Mouse (Mus musculus): ENCODE measurements around the gene Tex264. TPM values are rescaled to one million over a fixed set of nuclear protein-coding genes. Genes with fewer than 3 reads are reported as not detected.
A peak's percentile ranks its signal among the peaks of the same experiment; 100 is the strongest.

Gene Tex264
- total RNA-seq, 1 experiment from 2014 or later: 15.2 TPM

GRCm38 (mm10) chr9:106675480-106675879 lies 10.2 kb downstream of the Tex264 start:
- ATAC-seq (ENCODE audit: extremely low read depth, insufficient number of reproducible peaks, low FRiP score, poor library complexity, severe bottlenecking): peak; percentile 62; the same call in 1 of the 2 replicates

DNA sequence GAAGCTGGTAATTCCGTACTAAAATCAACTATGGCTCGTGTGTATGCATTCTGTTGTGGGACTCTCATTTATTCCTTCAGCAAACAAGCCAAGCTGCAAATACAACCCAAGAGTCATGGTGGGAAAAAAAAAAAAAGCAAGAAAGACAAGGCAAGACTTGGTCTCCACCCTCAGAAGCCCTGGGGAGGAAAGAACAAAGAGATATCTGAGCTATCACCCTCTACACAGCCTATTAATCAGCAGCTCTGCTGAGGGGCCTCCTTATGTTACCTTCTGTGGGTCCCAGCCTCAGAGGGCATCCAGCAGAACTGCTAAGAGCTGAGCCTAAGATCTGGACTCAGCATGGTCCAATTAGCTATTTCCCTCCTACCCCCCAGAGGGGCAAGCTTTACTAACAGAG lies 11.9 kb downstream of the Tex264 start:
- no peak for ATAC-seq (ENCODE audit: extremely low read depth, insufficient number of reproducible peaks, low FRiP score, poor library complexity, severe bottlenecking)

DNA sequence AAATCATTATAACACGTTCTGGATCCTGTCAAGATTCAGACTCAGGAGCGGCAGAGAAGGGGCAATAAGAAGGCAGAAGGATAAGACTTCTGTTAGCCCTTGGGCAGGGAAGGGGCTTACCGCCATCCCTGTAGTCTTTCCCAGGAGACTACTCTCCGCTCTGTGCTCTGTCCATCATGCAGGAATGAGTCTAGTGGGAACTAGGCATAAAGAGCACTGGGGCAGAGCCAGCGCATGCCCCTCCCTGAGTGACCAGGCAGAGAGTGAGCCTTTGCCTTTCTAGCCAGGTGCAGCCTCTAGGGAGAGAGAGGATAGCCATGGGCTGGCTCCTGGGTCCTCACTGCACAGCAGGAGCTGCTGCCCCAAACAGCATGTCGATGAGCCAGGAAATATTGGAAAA lies 20.9 kb downstream of the Tex264 start:
- ATAC-seq (ENCODE audit: extremely low read depth, insufficient number of reproducible peaks, low FRiP score, poor library complexity, severe bottlenecking): no peak

DNA sequence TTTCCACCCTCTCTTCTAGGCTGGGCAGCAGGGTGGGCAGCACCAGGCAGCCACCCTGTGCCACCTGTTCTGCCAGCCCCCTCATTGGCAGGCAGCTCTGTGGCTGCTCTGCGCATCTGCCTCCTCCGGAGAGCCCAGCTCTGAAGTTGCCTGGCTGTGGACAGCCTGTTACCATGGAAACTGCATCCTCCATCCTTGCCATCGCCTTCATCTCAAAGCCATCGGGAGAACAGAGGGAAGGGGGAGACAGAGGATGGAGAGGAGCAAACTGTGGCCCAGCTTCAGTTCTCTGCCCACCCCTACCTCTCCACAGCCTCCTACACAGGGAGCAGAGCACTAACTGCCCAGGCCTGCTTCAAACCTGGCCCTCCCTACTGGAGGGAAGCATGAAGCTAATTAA lies 21.3 kb downstream of the Tex264 start:
- ATAC-seq (ENCODE audit: extremely low read depth, insufficient number of reproducible peaks, low FRiP score, poor library complexity, severe bottlenecking): no peak

- no peak for ATAC-seq (ENCODE audit: extremely low read depth, insufficient number of reproducible peaks, low FRiP score, poor library complexity, severe bottlenecking)
Measured at GRCm38 (mm10) chr9:106663200-106663599, 22.5 kb downstream of the Tex264 start.

GRCm38 (mm10) chr9:106659935-106660334 lies 25.8 kb downstream of the Tex264 start:
- no peak for ATAC-seq (ENCODE audit: extremely low read depth, insufficient number of reproducible peaks, low FRiP score, poor library complexity, severe bottlenecking)

- no peak for ATAC-seq (ENCODE audit: extremely low read depth, insufficient number of reproducible peaks, low FRiP score, poor library complexity, severe bottlenecking)
Measured at GRCm38 (mm10) chr9:106659441-106659840, 26.3 kb downstream of the Tex264 start.

- no peak for ATAC-seq (ENCODE audit: extremely low read depth, insufficient number of reproducible peaks, low FRiP score, poor library complexity, severe bottlenecking)
Measured at GRCm38 (mm10) chr9:106657592-106657991, 28.1 kb downstream of the Tex264 start.

GRCm38 (mm10) chr9:106656820-106657219 lies 28.9 kb downstream of the Tex264 start:
- ATAC-seq (ENCODE audit: extremely low read depth, insufficient number of reproducible peaks, low FRiP score, poor library complexity, severe bottlenecking): no peak

DNA sequence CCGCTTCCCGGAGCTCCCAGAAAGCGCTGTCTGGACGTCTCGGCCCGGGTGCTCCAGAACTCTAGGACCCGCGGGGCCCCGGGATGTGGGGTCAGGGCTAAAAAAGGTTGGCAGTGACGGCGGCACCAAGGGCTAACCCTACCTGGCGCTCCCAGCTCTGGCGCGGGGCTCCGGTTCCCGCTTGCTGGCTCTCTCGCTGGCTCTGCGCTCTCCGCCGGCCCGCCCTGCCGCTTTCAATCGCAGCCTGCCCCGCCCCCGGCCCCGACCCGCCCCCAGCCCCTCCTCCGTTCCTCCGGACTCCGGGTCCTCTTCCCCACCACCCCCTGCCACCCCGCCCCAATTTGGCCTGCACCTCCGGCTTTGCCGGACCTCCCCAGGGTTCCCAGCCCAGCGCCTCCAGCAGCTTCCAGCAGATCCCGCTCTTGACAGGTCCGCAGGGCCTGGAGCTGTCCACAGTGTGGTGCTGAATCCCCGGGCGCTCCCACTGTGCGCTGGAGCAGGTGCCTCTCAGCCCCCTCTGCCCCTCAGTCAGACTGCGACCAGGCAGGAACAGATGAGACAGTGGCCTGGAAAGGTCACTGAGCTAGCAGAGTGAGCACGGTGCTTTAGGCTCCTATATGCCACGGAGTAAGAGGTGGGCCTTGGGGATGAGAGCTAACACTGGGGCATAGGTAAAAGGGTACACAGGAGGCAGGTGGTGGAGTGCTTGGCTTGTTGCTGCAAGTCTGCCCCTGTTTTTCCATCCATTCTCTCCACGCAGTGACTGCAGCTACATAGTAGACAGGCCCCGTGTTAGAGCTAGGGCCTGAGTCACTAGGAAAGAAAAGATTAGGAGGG lies 29.6 kb downstream of the Tex264 start, which contains the start of gene Grm2:
Gene Grm2, minus strand, starts transcription at position 199 of the 837 bp plus-strand sequence.
- ATAC-seq (ENCODE audit: extremely low read depth, insufficient number of reproducible peaks, low FRiP score, poor library complexity, severe bottlenecking): no peak

- ATAC-seq (ENCODE audit: extremely low read depth, insufficient number of reproducible peaks, low FRiP score, poor library complexity, severe bottlenecking): no peak
Measured at GRCm38 (mm10) chr9:106652720-106653119, 33.0 kb downstream of the Tex264 start.

DNA sequence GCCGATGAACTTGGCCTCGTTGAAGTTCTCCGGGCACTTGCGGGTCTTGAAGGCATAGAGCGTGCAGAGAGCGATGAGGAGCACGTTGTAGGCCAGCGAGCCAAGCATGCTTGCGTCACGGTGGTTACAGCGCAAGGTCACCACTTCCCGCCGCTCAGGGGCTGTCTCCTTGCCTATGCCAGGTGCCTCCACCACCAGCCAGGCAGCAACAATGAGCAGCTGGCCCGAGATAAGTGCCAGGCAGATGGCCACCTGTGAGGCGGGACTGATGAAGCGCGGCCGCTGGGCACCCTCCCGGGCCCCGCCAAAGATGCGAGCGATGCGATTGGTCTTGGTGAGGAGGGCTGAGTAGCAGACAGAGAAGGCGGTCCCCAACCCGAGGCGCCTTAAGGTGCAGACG lies 38.5 kb downstream of the Tex264 start:
- ATAC-seq (ENCODE audit: extremely low read depth, insufficient number of reproducible peaks, low FRiP score, poor library complexity, severe bottlenecking): no peak

DNA sequence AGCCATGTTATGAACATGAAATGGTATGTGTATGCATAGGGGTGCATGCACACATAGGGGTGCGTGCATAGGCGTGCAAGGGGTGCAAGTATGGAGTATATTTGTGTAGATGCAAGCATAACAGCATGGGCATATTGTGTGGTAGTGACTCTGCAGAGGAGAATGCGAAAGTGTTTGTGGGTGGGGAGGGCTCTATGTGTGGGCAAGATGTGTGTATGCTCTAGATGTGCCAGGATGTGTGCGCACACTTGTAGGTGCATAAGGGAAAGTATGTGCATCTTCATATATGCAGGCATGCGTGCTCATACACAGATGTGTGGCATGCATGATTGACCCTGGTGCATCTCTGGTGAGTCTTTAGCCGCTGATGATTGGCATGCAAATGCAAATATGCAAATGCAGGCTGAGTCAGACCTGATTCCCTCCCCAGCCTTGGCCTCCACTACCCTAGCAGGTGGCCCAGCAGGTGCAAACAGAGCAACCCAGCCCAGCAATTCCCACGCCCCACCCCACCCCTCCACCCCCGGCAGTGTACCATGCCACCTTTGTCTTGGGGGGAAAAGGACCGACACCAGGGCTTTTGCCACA lies 39.9 kb downstream of the Tex264 start:
- ATAC-seq (ENCODE audit: extremely low read depth, insufficient number of reproducible peaks, low FRiP score, poor library complexity, severe bottlenecking): no peak

DNA sequence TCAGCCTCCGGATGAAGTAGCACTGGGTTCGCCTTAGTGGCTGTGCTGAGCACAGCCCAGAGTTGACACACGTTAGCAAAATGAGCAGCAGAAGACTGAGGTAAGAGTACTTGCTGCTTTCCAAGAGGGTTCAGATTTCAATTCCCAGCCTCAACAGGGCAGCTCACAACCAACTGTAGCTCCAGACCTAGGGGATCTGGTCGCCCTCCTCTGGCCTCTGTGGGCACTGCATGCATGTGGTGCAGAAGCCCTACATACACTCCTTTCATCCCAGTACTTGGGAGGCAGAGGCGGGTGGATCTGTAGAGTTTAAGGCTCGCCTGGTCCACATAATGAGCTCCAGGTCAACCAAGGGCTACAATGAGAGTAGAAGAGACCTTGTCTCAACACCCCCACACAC lies 41.9 kb downstream of the Tex264 start:
- ATAC-seq (ENCODE audit: extremely low read depth, insufficient number of reproducible peaks, low FRiP score, poor library complexity, severe bottlenecking): no peak

DNA sequence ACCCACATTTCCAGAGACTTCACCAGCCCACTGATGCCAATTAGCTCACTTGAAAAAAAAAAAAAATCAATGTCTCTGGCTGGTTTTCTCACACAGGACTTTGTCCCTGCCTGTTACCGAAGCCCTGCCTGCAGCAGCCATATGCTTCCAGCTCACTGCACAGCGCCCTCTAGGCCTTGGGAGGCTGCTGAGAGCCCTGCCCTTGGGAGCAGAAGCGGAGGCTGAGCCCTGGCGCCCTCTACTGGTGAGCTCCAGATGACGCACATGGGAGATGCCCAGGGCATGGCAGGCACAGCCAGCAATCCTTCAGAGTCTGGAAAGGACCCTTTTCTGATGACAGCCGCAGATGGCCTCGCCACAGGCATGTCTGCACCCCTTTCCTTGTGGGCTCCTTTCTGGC lies 42.6 kb downstream of the Tex264 start:
- ATAC-seq (ENCODE audit: extremely low read depth, insufficient number of reproducible peaks, low FRiP score, poor library complexity, severe bottlenecking): peak; percentile 23; the same call in 1 of the 2 replicates

- no peak for ATAC-seq (ENCODE audit: extremely low read depth, insufficient number of reproducible peaks, low FRiP score, poor library complexity, severe bottlenecking)
Measured at GRCm38 (mm10) chr9:106641346-106641745, 44.4 kb downstream of the Tex264 start.

GRCm38 (mm10) chr9:106638154-106638553 lies 47.6 kb downstream of the Tex264 start:
- no peak for ATAC-seq (ENCODE audit: extremely low read depth, insufficient number of reproducible peaks, low FRiP score, poor library complexity, severe bottlenecking)

GRCm38 (mm10) chr9:106632185-106632584 lies 53.5 kb downstream of the Tex264 start:
- no peak for ATAC-seq (ENCODE audit: extremely low read depth, insufficient number of reproducible peaks, low FRiP score, poor library complexity, severe bottlenecking)

DNA sequence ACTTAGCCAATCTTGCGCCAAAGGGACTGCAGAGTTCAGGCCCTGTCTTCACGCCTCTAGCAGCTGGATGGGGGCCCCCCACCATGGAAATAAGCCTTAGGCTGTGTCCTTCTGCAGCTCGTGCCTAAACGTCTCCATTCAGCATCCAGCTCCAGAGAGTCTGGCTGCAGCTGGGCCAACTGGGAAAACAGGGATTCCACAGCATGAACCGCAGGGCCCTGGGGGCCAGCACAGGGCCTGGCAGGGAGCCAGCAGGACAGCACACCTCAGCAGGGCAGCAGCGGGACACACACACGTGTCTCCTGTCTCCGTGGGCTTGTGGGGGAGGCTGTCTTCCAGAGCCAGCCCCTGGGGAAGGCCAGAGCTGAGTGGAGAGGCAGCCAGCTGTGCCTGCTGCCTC lies 57.9 kb downstream of the Tex264 start:
- ATAC-seq (ENCODE audit: extremely low read depth, insufficient number of reproducible peaks, low FRiP score, poor library complexity, severe bottlenecking): 0 out of 2 replicates have a peak, but pooled peaks have one; percentile 3

DNA sequence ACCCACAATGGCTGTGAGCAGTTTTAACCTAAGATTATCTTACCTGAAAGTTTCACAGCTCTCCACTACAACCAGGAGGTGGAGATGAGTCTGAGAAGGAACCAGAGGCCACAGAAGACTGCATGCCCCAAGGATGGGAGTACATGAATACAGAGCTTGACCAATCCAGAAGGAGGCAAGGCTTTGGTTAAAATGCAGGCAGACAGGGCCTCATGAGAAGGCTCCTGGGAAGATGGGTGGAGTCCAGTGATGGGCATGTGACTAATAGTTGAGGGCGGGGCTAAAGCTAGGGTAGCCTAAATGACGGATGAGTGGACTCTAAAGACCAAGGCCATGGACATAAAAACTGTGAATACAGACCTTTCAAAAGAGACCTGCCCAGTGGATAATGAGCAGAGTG lies 59.4 kb downstream of the Tex264 start, which contains the start of gene Iqcf6:
Gene Iqcf6, plus strand, starts transcription at position 301 of the 400 bp plus-strand sequence.
- no peak for ATAC-seq (ENCODE audit: extremely low read depth, insufficient number of reproducible peaks, low FRiP score, poor library complexity, severe bottlenecking)
